Mouse (Mus musculus) heart, adult 18-20 months (tissue): ENCODE measurements at regions not wholly inside any gene's neighbourhood (a gene's known extent, or its start where the extent isn't known, plus 50 kb on each side); places are given as distances from the start of the nearest gene placed in this dataset.

ENCODE experiments used
- DNase-seq, 2 experiments: peaks; one replicate each; pipeline ENCODE4 v3.0.0; 2021 to 2022; ENCODE audit warnings: mixed read lengths in 1 of 2

- no peak for DNase-seq
Measured at GRCm38 (mm10) chr4:45587202-45587601, 54.9 kb upstream of the Shb start.

- no peak for DNase-seq
Measured at GRCm38 (mm10) chr4:45586310-45586709, 54.0 kb upstream of the Shb start.

- DNase-seq: no peak
Measured at GRCm38 (mm10) chr4:45585188-45585820, 53.0 kb upstream of the Shb start.

GRCm38 (mm10) chr4:45583966-45584365, 51.7 kb upstream of the Shb start:
- DNase-seq: no peak

GRCm38 (mm10) chr4:45582496-45582895, 50.2 kb upstream of the Shb start:
- no peak for DNase-seq
